Mouse (Mus musculus): Measurements from ENCODE around the gene Arpc5l. TPM values are rescaled to one million over a fixed set of nuclear protein-coding genes. Genes with fewer than 3 reads are reported as not detected.
"Not testable (repeated sequence)": the region's sequence is repeated elsewhere in the genome, so short reads cannot be mapped to it uniquely, and the experiment has no call there.

The Arpc5l gene
- polyA plus RNA-seq, 1 experiment = 28.3 TPM

GRCm38 (mm10) chr2:39006149-39006730, 1.1 kb downstream of the Arpc5l start:
- no peak overlapping the region for H3K4me3 ChIP-seq (replicated peaks; ENCODE audit: extremely low read depth, low read depth, low read length)
- TF ChIP-seq CTCF (IDR thresholded peaks at IDR 0.05; ENCODE audit: insufficient read depth, low read length) = no peak
- TF ChIP-seq POLR2A (IDR thresholded peaks at IDR 0.05; ENCODE audit: borderline replicate concordance, extremely low read depth, low read depth, low read length) = no peak
- WGBS = 84% methylated on average over 14 of the region's 14 CpGs

GRCm38 (mm10) chr2:39007865-39008264, 2.7 kb downstream of the Arpc5l start:
- Histone ChIP-seq H3K4me3 (replicated peaks; ENCODE audit: extremely low read depth, low read depth, low read length) (peak overlapping the region; percentile 95), H3K4me1 (ENCODE audit: control insufficient read depth, insufficient read depth, low read length) (peaks cover 22% of the 10 kb centered on the region)
- WGBS = under 1% methylated on average over 44 of the region's 44 CpGs
- DNase-seq = peak; percentile 94
- TF ChIP-seq CTCF (IDR thresholded peaks at IDR 0.05; ENCODE audit: insufficient read depth, low read length) (no peak), POLR2A (IDR thresholded peaks at IDR 0.05; ENCODE audit: borderline replicate concordance, extremely low read depth, low read depth, low read length) (peak; percentile 85)

More at GRCm38 (mm10) chr2:39006149-39006730, 1.1 kb downstream of the Arpc5l start:
- peaks cover 22% of the 10 kb centered on the region for H3K4me1 ChIP-seq (ENCODE audit: control insufficient read depth, insufficient read depth, low read length)
- DNase-seq = no peak

GRCm38 (mm10) chr2:39008350-39008851, 3.3 kb downstream of the Arpc5l start:
- no peak for TF ChIP-seq POLR2A (IDR thresholded peaks at IDR 0.05; ENCODE audit: borderline replicate concordance, extremely low read depth, low read depth, low read length)
- TF ChIP-seq CTCF (IDR thresholded peaks at IDR 0.05; ENCODE audit: insufficient read depth, low read length) = no peak
- Histone ChIP-seq H3K4me3 (replicated peaks; ENCODE audit: extremely low read depth, low read depth, low read length) (peak overlapping the region; percentile 88), H3K4me1 (ENCODE audit: control insufficient read depth, insufficient read depth, low read length) (peaks cover 21% of the 10 kb centered on the region)
- under 1% methylated on average over 25 of the region's 25 CpGs for WGBS
- no peak for DNase-seq

- no peak for DNase-seq
- 5% methylated on average over 3 of the region's 3 CpGs for WGBS
- Histone ChIP-seq H3K4me1 (ENCODE audit: control insufficient read depth, insufficient read depth, low read length) (peaks cover 16% of the 10 kb centered on the region), H3K4me3 (replicated peaks; ENCODE audit: extremely low read depth, low read depth, low read length) (peak overlapping the region; percentile 88)
- TF ChIP-seq POLR2A (IDR thresholded peaks at IDR 0.05; ENCODE audit: borderline replicate concordance, extremely low read depth, low read depth, low read length) (no peak), CTCF (IDR thresholded peaks at IDR 0.05; ENCODE audit: insufficient read depth, low read length) (no peak)
Observed at GRCm38 (mm10) chr2:39008954-39009365, 3.8 kb downstream of the Arpc5l start.

GRCm38 (mm10) chr2:39010144-39010543, 5.0 kb downstream of the Arpc5l start:
- 92% methylated on average over 5 of the region's 5 CpGs for WGBS
- not testable (repeated sequence) for H3K4me3 ChIP-seq (replicated peaks; ENCODE audit: extremely low read depth, low read depth, low read length); DNase-seq
- H3K4me1 ChIP-seq (ENCODE audit: control insufficient read depth, insufficient read depth, low read length) = peaks cover 11% of the 10 kb centered on the region; the same call in 1 of the 2 replicates

- Histone ChIP-seq H3K4me1 (ENCODE audit: control insufficient read depth, insufficient read depth, low read length) (peaks cover 7% of the 10 kb centered on the region; the same call in 1 of the 2 replicates), H3K4me3 (replicated peaks; ENCODE audit: extremely low read depth, low read depth, low read length) (no peak overlapping the region)
- no peak for DNase-seq
- TF ChIP-seq POLR2A (IDR thresholded peaks at IDR 0.05; ENCODE audit: borderline replicate concordance, extremely low read depth, low read depth, low read length) = no peak
- TF ChIP-seq CTCF (IDR thresholded peaks at IDR 0.05; ENCODE audit: insufficient read depth, low read length) = no peak
Observed at GRCm38 (mm10) chr2:39011264-39011663, 6.1 kb downstream of the Arpc5l start.

GRCm38 (mm10) chr2:39011971-39012370, 6.8 kb downstream of the Arpc5l start:
- H3K4me3 ChIP-seq (replicated peaks; ENCODE audit: extremely low read depth, low read depth, low read length) = no peak overlapping the region
- peaks cover 6% of the 10 kb centered on the region; the same call in 1 of the 2 replicates for H3K4me1 ChIP-seq (ENCODE audit: control insufficient read depth, insufficient read depth, low read length)
- TF ChIP-seq CTCF (IDR thresholded peaks at IDR 0.05; ENCODE audit: insufficient read depth, low read length) (no peak), POLR2A (IDR thresholded peaks at IDR 0.05; ENCODE audit: borderline replicate concordance, extremely low read depth, low read depth, low read length) (no peak)
- 78% methylated on average over 3 of the region's 3 CpGs for WGBS
- no peak for DNase-seq

- no peak overlapping the region for H3K4me3 ChIP-seq (replicated peaks; ENCODE audit: extremely low read depth, low read depth, low read length)
- 82% methylated on average over 7 of the region's 7 CpGs for WGBS
- TF ChIP-seq CTCF (IDR thresholded peaks at IDR 0.05; ENCODE audit: insufficient read depth, low read length) (no peak), POLR2A (IDR thresholded peaks at IDR 0.05; ENCODE audit: borderline replicate concordance, extremely low read depth, low read depth, low read length) (no peak)
- peaks cover 4% of the 10 kb centered on the region; the same call in 1 of the 2 replicates for H3K4me1 ChIP-seq (ENCODE audit: control insufficient read depth, insufficient read depth, low read length)
- DNase-seq = no peak
Observed at GRCm38 (mm10) chr2:39012768-39013279, 7.7 kb downstream of the Arpc5l start.

GRCm38 (mm10) chr2:39016581-39016980, 11.4 kb downstream of the Arpc5l start:
- Histone ChIP-seq H3K4me1 (ENCODE audit: control insufficient read depth, insufficient read depth, low read length) (no peaks in the 10 kb centered on the region), H3K4me3 (replicated peaks; ENCODE audit: extremely low read depth, low read depth, low read length) (no peak overlapping the region)
- TF ChIP-seq POLR2A (IDR thresholded peaks at IDR 0.05; ENCODE audit: borderline replicate concordance, extremely low read depth, low read depth, low read length) (no peak), CTCF (IDR thresholded peaks at IDR 0.05; ENCODE audit: insufficient read depth, low read length) (no peak)
- WGBS = 77% methylated on average over 3 of the region's 3 CpGs
- DNase-seq = no peak

GRCm38 (mm10) chr2:39020004-39020403, 14.9 kb downstream of the Arpc5l start:
- TF ChIP-seq CTCF (IDR thresholded peaks at IDR 0.05; ENCODE audit: insufficient read depth, low read length) (no peak), POLR2A (IDR thresholded peaks at IDR 0.05; ENCODE audit: borderline replicate concordance, extremely low read depth, low read depth, low read length) (no peak)
- no peak for DNase-seq
- 83% methylated on average over 1 of the region's 1 CpGs for WGBS
- H3K4me3 ChIP-seq (replicated peaks; ENCODE audit: extremely low read depth, low read depth, low read length) = no peak overlapping the region
- H3K4me1 ChIP-seq (ENCODE audit: control insufficient read depth, insufficient read depth, low read length) = no peaks in the 10 kb centered on the region
